Mouse (Mus musculus): Measurements from ENCODE around the gene Kif5c. TPM values are rescaled to one million over a fixed set of nuclear protein-coding genes. Genes with fewer than 3 reads are reported as not detected.

Kif5c gene
- polyA plus RNA-seq, 1 experiment from 2014 or later: 88.9 TPM

GRCm38 (mm10) chr2:49582546-49582945, 36.6 kb upstream of the Kif5c start:
- Histone ChIP-seq H3K27me3 (ENCODE audit: control insufficient read depth, insufficient read depth, low read length) (no peaks in the 10 kb centered on the region), H3K4me1 (replicated peaks; ENCODE audit: control insufficient read depth, insufficient read depth, low read length) (no peaks in the 10 kb centered on the region), H3K9ac (ENCODE audit: low read length) (no peak overlapping the region), H3K36me3 (ENCODE audit: control insufficient read depth, insufficient read depth, low read length) (no peaks in the 10 kb centered on the region), H3K4me2 (ENCODE audit: low read depth, low read length, severe bottlenecking) (no peak overlapping the region), H3K27ac (ENCODE audit: low read depth, low read length) (no peak overlapping the region), H3K9me3 (ENCODE audit: control insufficient read depth, low read length) (no peaks in the 10 kb centered on the region), H3K4me3 (ENCODE audit: low read depth, low read length) (no peak overlapping the region)
- whole genome bisulfite sequencing: 85% methylated on average over 5 of the region's 5 CpGs
- DNase-seq (ENCODE audit: low spot score) (no peak), ATAC-seq (replicated peaks; ENCODE audit: low FRiP score) (no peak)

DNA sequence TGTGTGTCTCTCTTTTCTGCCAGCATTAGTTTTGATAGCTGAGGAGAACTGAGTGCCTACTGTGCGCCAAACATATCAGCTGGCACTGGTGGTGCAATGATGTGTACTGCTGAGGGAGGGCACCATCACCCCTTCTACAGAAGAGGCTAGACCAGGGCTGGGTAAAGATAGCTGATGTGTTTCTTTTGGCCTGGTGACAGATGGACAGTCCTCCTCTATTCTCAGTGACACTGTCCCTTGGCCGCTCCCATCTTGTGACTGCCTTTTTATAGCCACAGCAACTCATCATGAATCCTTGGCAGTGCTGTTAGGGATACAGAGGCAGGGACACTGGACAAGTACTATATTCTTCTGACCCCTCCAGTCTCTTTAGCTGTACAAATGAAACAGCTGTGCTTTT, 35.8 kb upstream of the Kif5c start:
- H3K9ac ChIP-seq (ENCODE audit: low read length): no peak overlapping the region
- H3K4me2 ChIP-seq (ENCODE audit: low read depth, low read length, severe bottlenecking): no peak overlapping the region
- no peaks in the 10 kb centered on the region for H3K36me3 ChIP-seq (ENCODE audit: control insufficient read depth, insufficient read depth, low read length)
- no peaks in the 10 kb centered on the region for H3K27me3 ChIP-seq (ENCODE audit: control insufficient read depth, insufficient read depth, low read length)
- no peak for ATAC-seq (replicated peaks; ENCODE audit: low FRiP score)
- 92% methylated on average over 2 of the region's 2 CpGs for WGBS
- H3K27ac ChIP-seq (ENCODE audit: low read depth, low read length): no peak overlapping the region
- DNase-seq (ENCODE audit: low spot score): no peak
- no peak overlapping the region for H3K4me3 ChIP-seq (ENCODE audit: low read depth, low read length)
- H3K9me3 ChIP-seq (ENCODE audit: control insufficient read depth, low read length): no peaks in the 10 kb centered on the region
- no peaks in the 10 kb centered on the region for H3K4me1 ChIP-seq (replicated peaks; ENCODE audit: control insufficient read depth, insufficient read depth, low read length)

- DNase-seq (ENCODE audit: low spot score) (no peak), ATAC-seq (replicated peaks; ENCODE audit: low FRiP score) (no peak)
- no peak overlapping the region for H3K27ac ChIP-seq (ENCODE audit: low read depth, low read length)
- H3K4me1 ChIP-seq (replicated peaks; ENCODE audit: control insufficient read depth, insufficient read depth, low read length): no peaks in the 10 kb centered on the region
- H3K9me3 ChIP-seq (ENCODE audit: control insufficient read depth, low read length): no peaks in the 10 kb centered on the region
- no peak overlapping the region for H3K4me2 ChIP-seq (ENCODE audit: low read depth, low read length, severe bottlenecking)
- no peaks in the 10 kb centered on the region for H3K27me3 ChIP-seq (ENCODE audit: control insufficient read depth, insufficient read depth, low read length)
- 76% methylated on average over 5 of the region's 5 CpGs for WGBS
- H3K4me3 ChIP-seq (ENCODE audit: low read depth, low read length): no peak overlapping the region
- H3K9ac ChIP-seq (ENCODE audit: low read length): no peak overlapping the region
- no peaks in the 10 kb centered on the region for H3K36me3 ChIP-seq (ENCODE audit: control insufficient read depth, insufficient read depth, low read length)
Measured at GRCm38 (mm10) chr2:49590450-49590849, 28.6 kb upstream of the Kif5c start.

DNA sequence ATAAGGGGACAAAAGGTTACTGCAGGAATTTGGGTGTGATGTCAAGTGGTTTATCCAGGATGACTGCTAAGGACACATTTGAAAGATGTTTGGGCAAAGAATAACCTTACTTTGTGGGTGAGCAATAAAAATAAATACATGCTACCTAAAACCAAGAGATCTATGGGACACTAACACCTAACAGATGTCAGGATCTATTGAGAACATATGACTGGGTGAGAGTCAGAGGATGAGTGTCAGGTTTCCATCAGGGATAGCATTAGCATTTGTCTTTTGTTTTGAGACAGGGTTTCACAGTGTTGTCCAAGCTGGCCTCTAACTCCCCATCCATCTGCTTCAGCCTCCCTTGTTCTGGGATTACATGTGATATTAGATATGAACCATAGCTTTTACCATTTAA, 26.2 kb upstream of the Kif5c start:
- H3K27ac ChIP-seq (ENCODE audit: low read depth, low read length): no peak overlapping the region
- no peaks in the 10 kb centered on the region for H3K27me3 ChIP-seq (ENCODE audit: control insufficient read depth, insufficient read depth, low read length)
- no peak for ATAC-seq (replicated peaks; ENCODE audit: low FRiP score)
- no peaks in the 10 kb centered on the region for H3K9me3 ChIP-seq (ENCODE audit: control insufficient read depth, low read length)
- no peak overlapping the region for H3K4me2 ChIP-seq (ENCODE audit: low read depth, low read length, severe bottlenecking)
- H3K36me3 ChIP-seq (ENCODE audit: control insufficient read depth, insufficient read depth, low read length): no peaks in the 10 kb centered on the region
- no peak for DNase-seq (ENCODE audit: low spot score)
- no peaks in the 10 kb centered on the region for H3K4me1 ChIP-seq (replicated peaks; ENCODE audit: control insufficient read depth, insufficient read depth, low read length)
- no peak overlapping the region for H3K9ac ChIP-seq (ENCODE audit: low read length)
- H3K4me3 ChIP-seq (ENCODE audit: low read depth, low read length): no peak overlapping the region

DNA sequence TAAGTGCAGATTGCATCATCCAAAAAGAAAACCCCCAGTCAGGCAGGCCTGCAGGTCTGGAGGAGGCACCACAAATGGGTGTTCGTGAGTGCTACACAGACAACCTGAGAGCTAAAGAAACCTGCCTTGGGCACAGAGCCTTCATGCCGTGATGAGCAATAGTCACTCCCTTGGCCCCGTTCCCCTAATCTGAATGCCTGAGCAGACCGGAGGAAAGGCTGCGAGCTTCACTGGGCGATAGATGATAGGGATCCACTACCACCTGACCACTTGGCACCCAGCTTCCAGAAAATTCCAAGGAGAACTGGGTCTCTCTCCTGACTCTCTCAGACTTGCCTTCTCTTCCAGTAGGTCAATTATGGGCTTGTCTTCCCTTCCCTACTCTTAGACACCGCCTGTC, 24.2 kb upstream of the Kif5c start:
- Histone ChIP-seq H3K36me3 (ENCODE audit: control insufficient read depth, insufficient read depth, low read length) (no peaks in the 10 kb centered on the region), H3K27me3 (ENCODE audit: control insufficient read depth, insufficient read depth, low read length) (no peaks in the 10 kb centered on the region), H3K4me1 (replicated peaks; ENCODE audit: control insufficient read depth, insufficient read depth, low read length) (no peaks in the 10 kb centered on the region), H3K9ac (ENCODE audit: low read length) (no peak overlapping the region), H3K4me2 (ENCODE audit: low read depth, low read length, severe bottlenecking) (no peak overlapping the region), H3K9me3 (ENCODE audit: control insufficient read depth, low read length) (no peaks in the 10 kb centered on the region), H3K4me3 (ENCODE audit: low read depth, low read length) (no peak overlapping the region), H3K27ac (ENCODE audit: low read depth, low read length) (no peak overlapping the region)
- no peak for DNase-seq (ENCODE audit: low spot score)
- ATAC-seq (replicated peaks; ENCODE audit: low FRiP score): no peak
- WGBS: 89% methylated on average over 7 of the region's 7 CpGs

- DNase-seq (ENCODE audit: low spot score): no peak
- Histone ChIP-seq H3K4me3 (ENCODE audit: low read depth, low read length) (no peak overlapping the region), H3K9me3 (ENCODE audit: control insufficient read depth, low read length) (no peaks in the 10 kb centered on the region), H3K4me2 (ENCODE audit: low read depth, low read length, severe bottlenecking) (no peak overlapping the region), H3K27ac (ENCODE audit: low read depth, low read length) (no peak overlapping the region), H3K9ac (ENCODE audit: low read length) (no peak overlapping the region), H3K36me3 (ENCODE audit: control insufficient read depth, insufficient read depth, low read length) (no peaks in the 10 kb centered on the region), H3K27me3 (ENCODE audit: control insufficient read depth, insufficient read depth, low read length) (no peaks in the 10 kb centered on the region), H3K4me1 (replicated peaks; ENCODE audit: control insufficient read depth, insufficient read depth, low read length) (peaks cover 2% of the 10 kb centered on the region; the same call in 1 of the 2 replicates)
- ATAC-seq (replicated peaks; ENCODE audit: low FRiP score): no peak
- WGBS: 88% methylated on average over 3 of the region's 3 CpGs
Measured at GRCm38 (mm10) chr2:49596318-49596717, 22.8 kb upstream of the Kif5c start.

DNA sequence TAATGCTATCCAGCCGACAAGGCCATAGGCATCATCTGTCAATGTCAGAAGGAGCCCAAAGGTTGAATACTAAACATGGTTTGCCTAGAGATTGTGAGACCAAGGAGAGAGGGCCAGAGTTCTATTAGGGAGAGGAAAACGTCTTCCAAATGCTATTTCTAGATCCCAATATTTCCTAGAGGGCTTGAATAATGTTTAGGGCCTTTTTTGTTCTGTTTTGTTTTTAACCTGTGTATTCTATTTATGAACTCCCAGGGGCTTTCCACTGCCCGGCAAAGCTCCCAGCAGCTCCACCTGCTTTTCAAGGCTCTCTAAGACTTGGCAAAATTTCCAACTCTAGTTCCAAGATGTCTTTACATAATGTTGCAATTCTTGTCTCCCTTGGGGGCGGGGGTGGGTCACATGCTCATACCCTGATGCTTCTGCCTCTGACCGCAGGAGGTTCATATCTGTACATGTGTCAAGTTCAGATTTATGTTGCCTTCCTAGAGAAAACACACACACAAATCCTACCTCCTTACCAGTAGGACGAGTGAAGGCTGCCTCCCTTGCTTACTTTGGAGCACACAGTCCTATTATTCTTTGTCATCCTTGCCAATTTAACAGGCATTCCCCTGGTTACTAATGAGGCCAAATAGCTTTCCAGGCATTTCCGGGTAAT, 18.9 kb upstream of the Kif5c start:
- DNase-seq (ENCODE audit: low spot score) (no peak), ATAC-seq (replicated peaks; ENCODE audit: low FRiP score) (peak; percentile 56; the same call in 1 of the 2 replicates)
- no peaks in the 10 kb centered on the region for H3K27me3 ChIP-seq (ENCODE audit: control insufficient read depth, insufficient read depth, low read length)
- WGBS: 65% methylated on average over 7 of the region's 7 CpGs
- no peak overlapping the region for H3K27ac ChIP-seq (ENCODE audit: low read depth, low read length)
- peaks cover 2% of the 10 kb centered on the region; the same call in 1 of the 2 replicates for H3K4me1 ChIP-seq (replicated peaks; ENCODE audit: control insufficient read depth, insufficient read depth, low read length)
- H3K36me3 ChIP-seq (ENCODE audit: control insufficient read depth, insufficient read depth, low read length): no peaks in the 10 kb centered on the region
- H3K4me3 ChIP-seq (ENCODE audit: low read depth, low read length): no peak overlapping the region
- no peak overlapping the region for H3K4me2 ChIP-seq (ENCODE audit: low read depth, low read length, severe bottlenecking)
- no peak overlapping the region for H3K9ac ChIP-seq (ENCODE audit: low read length)
- no peaks in the 10 kb centered on the region for H3K9me3 ChIP-seq (ENCODE audit: control insufficient read depth, low read length)

DNA sequence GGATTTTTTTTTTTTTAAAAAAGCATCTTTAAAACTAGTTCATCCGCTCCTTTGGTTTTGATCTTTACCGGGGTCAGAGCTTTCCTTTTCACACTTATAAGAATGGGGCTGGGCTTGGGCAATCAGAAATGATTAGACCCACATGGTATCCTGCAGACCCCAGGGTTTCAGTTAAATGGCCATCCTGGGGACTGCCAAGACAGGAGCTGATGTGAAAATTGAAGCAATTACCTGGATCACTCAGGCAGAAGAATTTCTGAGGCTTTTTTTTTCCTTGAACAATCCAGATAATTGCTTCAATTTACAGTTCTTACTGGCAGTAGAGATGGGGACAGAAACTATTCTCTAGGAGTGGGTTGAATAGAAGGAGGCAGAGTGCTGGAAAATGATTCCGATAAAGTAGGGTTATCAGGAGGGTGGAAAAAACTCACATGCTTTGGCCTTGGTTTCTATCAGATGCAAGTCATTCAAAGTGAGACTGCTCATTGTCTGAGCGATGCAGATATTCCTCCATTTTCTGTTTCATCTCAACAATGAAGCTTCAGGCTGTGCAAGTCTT, 16.2 kb upstream of the Kif5c start:
- Histone ChIP-seq H3K9me3 (ENCODE audit: control insufficient read depth, low read length) (no peaks in the 10 kb centered on the region), H3K4me3 (ENCODE audit: low read depth, low read length) (no peak overlapping the region), H3K36me3 (ENCODE audit: control insufficient read depth, insufficient read depth, low read length) (no peaks in the 10 kb centered on the region), H3K4me1 (replicated peaks; ENCODE audit: control insufficient read depth, insufficient read depth, low read length) (peaks cover 2% of the 10 kb centered on the region; the same call in 1 of the 2 replicates), H3K27me3 (ENCODE audit: control insufficient read depth, insufficient read depth, low read length) (no peaks in the 10 kb centered on the region), H3K4me2 (ENCODE audit: low read depth, low read length, severe bottlenecking) (peak overlapping the region; percentile 3; the same call in 1 of the 2 replicates), H3K9ac (ENCODE audit: low read length) (no peak overlapping the region), H3K27ac (ENCODE audit: low read depth, low read length) (peak overlapping the region; percentile 76)
- DNase-seq (ENCODE audit: low spot score) (no peak), ATAC-seq (replicated peaks; ENCODE audit: low FRiP score) (peak; percentile 93)
- 24% methylated on average over 4 of the region's 4 CpGs for WGBS

GRCm38 (mm10) chr2:49609611-49610010, 9.5 kb upstream of the Kif5c start:
- H3K9me3 ChIP-seq (ENCODE audit: control insufficient read depth, low read length): no peaks in the 10 kb centered on the region
- DNase-seq (ENCODE audit: low spot score): no peak
- H3K27me3 ChIP-seq (ENCODE audit: control insufficient read depth, insufficient read depth, low read length): no peaks in the 10 kb centered on the region
- no peak overlapping the region for H3K9ac ChIP-seq (ENCODE audit: low read length)
- H3K4me1 ChIP-seq (replicated peaks; ENCODE audit: control insufficient read depth, insufficient read depth, low read length): no peaks in the 10 kb centered on the region
- no peak overlapping the region for H3K4me3 ChIP-seq (ENCODE audit: low read depth, low read length)
- H3K4me2 ChIP-seq (ENCODE audit: low read depth, low read length, severe bottlenecking): no peak overlapping the region
- no peak for ATAC-seq (replicated peaks; ENCODE audit: low FRiP score)
- 86% methylated on average over 5 of the region's 5 CpGs for WGBS
- H3K27ac ChIP-seq (ENCODE audit: low read depth, low read length): no peak overlapping the region
- H3K36me3 ChIP-seq (ENCODE audit: control insufficient read depth, insufficient read depth, low read length): no peaks in the 10 kb centered on the region
